Mouse (Mus musculus) left cerebral cortex, postnatal 25 days (tissue): ENCODE measurements around the gene Ptpn6. TPM values are rescaled to one million over a fixed set of nuclear protein-coding genes. Genes with fewer than 3 reads are reported as not detected.
"Not testable (repeated sequence)": the region's sequence is repeated elsewhere in the genome, so short reads cannot be mapped to it uniquely, and the experiment has no call there.

Source experiments
- DNase-seq, 2 experiments: peaks; one replicate each; pipeline ENCODE4 v3.0.0; 2022; ENCODE audit warnings: low spot score in 2 of 2, mixed read lengths in 1 of 2
- intact Hi-C: fragments of 180-260 bp; cut with DNase I; formaldehyde crosslinking; loops from one replicate; pipeline ENCODE4 v1.15.1; 2025
- total RNA-seq, 2 experiments: library from RNA; stranded (reverse); gene quantifications; 2 replicates each; pipeline ENCODE4 v1.2.3; 2021

Gene Ptpn6
- total RNA-seq, 2 experiments from 2014 or later: 3.1 to 4.5 TPM

DNA sequence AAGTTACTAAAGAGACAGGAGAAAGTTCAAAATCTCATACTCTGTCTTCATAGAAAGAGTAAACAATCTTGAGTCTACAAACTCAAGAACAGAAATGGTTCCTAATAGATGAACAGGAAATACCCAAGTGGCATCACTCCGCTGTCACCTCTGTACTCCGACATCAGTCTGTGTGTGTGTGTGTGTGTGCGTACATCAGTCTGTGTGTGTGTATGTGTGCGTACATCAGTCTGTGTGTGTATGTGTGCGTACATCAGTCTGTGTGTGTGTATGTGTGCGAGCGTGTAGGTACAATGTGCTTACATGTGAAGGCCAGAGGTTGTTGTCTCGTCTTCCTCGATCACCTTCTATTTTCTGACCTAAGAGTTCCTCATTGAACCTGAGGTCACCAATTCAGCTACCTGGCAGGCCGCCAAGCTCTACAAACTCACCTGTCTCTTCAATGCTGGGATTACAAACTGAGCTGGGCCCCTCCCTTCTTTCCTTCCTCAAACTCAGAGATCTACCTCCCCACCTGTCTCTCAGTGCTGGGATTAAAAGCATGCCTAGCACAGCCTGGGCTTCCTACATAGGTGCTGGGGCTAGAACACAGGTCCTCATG is 30.1 kb downstream of the Ptpn6 start:
- no peak for DNase-seq
- intact Hi-C loops: no loop called here

GRCm38 (mm10) chr6:124706061-124706627 is 32.4 kb downstream of the Ptpn6 start:
- no peak for DNase-seq
- intact Hi-C loops: no loop called here

- no peak for DNase-seq
- intact Hi-C loops: loop anchor here (5.0 kb wide), 1 partner anchor 42 kb away; the partner anchor contains the start of gene Lpcat3
These were observed 34.1 kb downstream of the Ptpn6 start for GRCm38 (mm10) chr6:124704417-124704816.

DNA sequence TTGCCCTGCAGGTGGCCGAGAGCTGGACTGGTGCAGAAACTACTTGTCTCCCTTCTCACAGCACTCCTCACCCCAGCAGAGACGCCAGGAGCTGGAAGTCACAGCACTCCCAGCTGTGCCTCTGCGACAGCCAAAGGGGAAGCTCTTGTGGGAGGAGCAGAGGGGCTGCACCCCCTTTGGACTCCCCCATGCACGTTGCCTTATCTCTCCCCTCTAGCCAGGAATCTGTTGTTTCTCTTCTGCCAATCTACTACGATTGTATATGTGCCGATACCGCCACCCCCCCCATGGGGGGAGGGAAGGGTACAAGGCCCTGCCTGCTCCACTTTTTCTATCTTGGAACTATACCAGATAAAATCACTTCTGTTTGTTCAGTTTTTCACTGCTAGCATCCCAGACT is 34.7 kb downstream of the Ptpn6 start:
- DNase-seq: no peak

DNA sequence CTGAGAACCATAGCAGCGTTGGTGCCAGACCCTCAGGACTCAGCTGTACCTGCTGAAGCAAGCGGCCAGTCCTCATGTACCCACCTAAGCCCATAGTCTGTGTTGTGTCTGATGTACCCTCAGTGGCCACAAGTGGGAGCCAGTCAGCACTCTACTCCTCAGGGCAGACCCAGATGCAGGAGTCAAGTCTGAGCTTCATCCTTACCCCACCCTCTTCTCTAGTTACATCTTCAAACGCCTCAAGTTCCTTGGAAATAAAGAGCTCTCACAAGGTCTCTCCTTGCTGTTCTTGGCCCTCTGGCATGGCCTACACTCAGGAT is 35.8 kb downstream of the Ptpn6 start:
- DNase-seq: peak; percentile 66 to 75
- intact Hi-C loops: loop anchor here (5.0 kb wide), 1 partner anchor 40 kb away; the partner anchor contains the start of gene Lpcat3

More for the DNA sequence above, 34.7 kb downstream of the Ptpn6 start:
- intact Hi-C loops: loop anchor here (5.0 kb wide), 1 partner anchor 41 kb away; the partner anchor contains the start of gene Lpcat3

DNA sequence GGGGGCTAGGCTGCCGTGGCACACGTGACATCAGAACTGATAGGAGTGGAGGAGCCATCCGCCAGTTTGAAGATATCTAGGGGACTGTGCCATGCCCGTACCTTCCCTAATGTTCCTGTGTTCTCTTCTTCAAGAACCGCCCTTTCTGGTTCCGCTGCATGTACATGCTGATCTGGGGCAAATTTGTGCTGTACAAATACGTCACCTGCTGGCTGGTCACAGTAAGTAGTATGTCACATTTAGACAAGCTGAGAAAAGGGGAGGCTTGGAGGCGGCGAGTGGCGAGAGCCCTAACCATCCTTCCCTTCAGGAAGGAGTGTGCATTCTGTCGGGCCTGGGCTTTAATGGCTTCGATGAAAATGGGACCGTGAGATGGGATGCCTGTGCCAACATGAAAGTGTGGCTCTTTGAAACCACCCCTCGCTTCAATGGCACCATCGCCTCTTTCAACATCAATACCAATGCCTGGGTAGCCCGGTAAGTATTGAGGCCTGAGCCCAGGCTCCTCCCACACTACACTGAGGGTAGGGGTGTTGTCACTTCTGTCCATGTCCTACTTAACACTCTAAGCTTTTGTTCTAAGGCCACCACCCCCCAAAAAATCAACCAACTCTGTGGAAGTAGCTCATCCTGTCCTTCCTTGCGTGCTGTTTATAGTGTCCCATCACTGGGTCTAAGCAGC is 36.3 kb downstream of the Ptpn6 start:
- no peak for DNase-seq
- intact Hi-C loops: loop anchor here (5.0 kb wide), 1 partner anchor 40 kb away; the partner anchor contains the start of gene Lpcat3

DNA sequence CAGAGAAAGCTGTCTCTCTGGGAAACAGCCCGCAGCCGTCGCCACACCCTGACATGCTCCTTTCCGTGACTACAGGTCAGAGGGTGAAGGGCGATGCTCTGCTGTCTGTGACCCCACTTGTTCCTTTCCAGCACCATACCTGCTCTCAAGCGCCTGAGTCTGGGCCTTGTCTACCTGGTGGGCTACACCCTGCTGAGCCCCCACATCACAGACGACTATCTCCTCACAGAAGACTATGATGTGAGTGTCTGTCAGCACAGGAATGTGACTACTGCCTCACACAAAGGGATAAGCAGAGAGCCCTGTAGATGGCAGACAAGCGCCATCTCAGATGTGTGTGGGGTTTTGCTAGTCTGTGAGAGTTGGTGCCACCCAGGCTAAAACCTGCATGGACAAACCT is 37.2 kb downstream of the Ptpn6 start:
- intact Hi-C loops: loop anchor here (5.0 kb wide), 1 partner anchor 39 kb away; the partner anchor contains the start of gene Lpcat3
- DNase-seq: no peak

- DNase-seq: peak in 1 of 2 experiments; percentile 79
- intact Hi-C loops: loop anchor here (5.0 kb wide), 1 partner anchor 38 kb away; the partner anchor contains the start of gene Lpcat3
These were observed 38.4 kb downstream of the Ptpn6 start for GRCm38 (mm10) chr6:124699962-124700610.

DNA sequence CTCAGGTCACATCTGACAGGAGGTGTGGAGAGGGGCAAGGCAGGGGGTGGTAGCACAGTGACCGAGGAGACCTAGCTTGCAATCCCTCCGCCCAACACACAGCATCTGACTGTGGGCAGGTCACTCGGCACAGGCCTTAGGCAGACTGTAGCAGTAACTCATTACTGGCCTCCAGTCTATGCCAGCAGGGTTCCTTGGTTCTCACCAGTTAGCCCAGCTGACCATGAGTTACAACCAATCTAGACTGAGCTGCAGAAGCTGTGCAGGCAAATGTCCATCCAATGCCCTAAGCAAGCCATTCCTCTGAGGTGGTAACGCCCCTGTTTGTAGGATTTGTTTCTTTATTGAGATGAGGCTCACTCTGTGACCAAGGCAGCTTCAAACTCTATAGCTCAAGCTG is 39.1 kb downstream of the Ptpn6 start:
- intact Hi-C loops: no loop called here

DNA sequence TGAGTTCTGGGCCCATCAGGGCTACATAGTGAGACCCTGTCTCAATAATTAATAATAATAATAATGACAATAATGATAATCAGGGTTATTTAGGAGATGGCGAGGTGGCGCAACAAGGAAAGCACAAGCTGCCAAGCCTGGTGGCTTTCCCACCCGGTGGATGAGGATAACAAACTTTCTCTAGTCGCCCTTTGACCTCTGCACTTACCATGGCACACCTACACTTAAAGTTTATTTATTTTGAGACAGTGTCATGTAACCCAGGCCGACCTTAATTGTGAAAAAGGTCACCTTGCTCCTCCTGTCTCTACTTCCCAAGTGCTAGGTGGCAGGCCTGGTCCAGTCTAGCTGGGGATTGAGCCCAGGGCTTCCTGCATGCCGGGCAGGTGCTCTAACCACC is 39.8 kb downstream of the Ptpn6 start:
- no peak for DNase-seq
- intact Hi-C loops: no loop called here

More for the DNA sequence above, 39.1 kb downstream of the Ptpn6 start:
- no peak for DNase-seq

DNA sequence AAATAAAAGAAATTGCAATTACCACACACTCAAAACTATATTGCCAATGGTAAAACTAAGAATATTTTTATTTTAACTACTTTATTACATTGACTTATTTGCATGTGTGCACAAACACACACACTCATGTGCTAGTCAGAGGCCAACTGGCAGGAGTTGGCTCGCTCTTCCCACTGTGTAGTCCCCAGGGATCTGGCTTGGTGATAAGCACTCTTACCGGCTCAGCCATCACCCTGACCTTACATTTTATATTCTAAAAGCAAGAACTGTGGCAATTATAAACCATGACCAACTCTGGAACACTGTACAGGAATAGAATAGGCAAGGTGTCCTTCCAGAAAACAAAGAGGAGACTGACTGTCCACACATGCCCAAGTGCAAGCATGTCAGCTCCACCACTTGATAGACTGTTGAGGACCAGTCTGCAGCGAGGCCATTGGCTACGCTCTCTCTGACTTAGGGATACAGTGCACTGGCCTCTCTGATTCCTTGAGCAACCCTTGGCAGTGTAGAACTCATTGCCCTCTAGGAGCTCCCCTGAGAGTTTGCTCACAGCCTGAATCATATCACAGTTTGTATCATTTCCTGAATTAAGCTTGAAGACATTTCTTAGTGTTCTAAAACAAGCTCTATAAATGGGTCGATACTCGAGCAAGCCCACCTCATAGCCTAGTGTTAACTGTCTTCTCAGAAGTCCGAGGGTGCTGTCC is 41.9 kb downstream of the Ptpn6 start:
- no peak for DNase-seq
- intact Hi-C loops: no loop called here

DNA sequence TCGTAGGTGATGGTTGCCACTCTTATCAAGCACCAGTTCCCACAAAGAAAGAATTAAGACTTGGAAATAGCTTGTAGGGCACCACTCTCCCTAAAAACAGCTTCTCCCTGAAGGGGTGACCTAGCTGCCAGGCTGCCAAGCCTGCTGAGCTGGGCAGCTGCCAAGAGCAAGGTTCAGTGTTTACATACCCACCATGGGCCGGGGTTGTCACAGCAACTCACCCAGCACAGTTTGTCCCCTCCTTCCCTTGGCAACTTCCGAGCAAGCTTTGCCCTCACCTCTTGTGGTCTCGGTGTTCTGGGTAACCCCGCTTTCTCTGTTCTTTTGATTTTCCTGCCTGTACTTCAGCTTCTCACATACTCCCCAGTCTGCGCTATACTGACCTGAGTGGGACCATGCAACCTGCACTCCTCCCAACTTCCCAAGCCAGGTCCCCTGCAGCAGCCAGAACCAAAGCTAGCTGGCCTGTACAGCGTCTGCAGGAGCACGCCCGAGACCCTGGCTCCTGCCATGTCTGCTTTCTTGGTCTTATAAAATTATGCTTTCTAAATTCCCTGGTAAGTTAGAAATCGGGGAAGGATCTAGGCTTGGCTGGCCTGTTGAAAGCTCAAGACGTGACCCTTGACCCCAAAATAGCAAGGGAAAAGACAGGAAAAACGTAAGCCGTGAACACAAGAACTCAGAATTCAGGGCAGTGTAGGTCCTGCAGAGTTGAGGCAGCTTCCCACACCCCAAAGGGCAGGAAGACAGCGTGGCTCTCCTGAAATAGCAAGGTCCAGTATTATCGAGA is 44.2 kb downstream of the Ptpn6 start:
- DNase-seq: peak; percentile 53 to 57
- intact Hi-C loops: no loop called here

DNA sequence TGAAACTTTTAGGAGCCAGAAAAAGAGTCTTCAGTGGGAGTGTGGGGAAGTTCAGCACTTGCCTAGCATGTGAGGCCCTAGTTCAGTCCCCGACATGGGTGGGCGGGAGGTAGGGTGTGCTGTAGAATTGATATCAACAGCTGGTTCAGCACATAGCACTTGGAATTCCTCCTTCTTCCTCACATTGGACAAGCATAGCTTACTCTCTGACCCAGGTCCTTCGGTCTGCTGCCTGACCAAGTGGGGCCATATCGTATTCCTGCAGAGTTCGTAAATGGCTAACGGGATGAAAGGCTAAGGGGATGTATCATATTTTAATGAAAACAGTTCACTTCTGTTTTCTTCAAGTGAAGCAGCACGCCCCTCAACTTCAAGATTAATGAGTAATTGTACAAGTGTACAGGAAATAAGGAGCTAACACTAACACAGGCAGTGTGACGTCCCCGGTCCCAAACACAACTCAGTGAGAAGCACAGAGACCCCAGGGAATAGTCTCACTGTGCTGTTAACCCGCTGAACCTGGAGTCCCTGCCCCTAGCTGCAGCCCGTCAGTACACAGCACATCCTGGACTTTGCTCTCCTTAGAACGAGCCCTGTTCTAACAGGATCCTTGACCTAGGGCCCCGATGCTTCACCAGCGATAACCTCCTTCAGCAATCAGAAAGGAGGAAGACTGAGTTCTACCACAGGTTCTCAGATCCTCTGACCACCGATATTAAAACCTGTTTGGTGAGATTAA is 45.1 kb downstream of the Ptpn6 start:
- DNase-seq: no peak
- intact Hi-C loops: no loop called here

DNA sequence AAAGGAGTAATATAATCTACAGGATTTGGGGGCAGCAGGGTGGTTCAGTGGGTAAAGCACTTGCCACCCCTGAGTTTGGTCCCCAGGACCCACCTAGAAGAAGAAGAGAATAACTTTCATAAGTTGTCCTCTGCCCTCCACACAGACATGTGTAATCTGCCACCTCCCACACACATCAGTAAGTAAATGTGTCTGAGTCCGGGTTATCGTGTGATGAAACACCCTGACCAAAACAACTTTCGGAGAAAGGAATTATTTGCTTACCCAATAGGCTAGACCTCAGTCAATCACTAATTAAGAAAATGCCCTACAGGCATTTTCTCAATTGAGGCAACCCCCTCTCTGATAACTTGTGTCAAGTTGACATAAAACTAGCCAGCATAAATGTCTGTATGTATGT is 48.0 kb downstream of the Ptpn6 start:
- intact Hi-C loops: no loop called here
- no peak for DNase-seq

DNA sequence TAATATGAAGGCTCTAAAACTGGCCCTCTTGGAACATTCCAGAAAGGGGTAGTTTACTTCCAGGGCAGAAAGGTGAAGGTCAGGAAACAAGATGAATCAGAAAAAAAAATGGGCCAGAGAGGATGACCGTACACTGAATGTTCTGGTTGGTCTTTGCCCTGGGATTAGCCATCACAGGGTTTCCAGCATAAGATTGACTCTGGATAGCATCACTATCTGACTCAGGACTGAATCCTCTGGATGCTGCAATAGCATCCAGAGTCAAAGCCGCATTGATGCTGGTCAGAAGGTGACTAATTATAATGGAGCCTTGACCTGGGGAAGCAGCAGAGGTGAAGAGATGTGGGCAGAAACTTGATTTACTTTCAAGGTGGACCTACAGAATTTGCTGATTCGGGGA is 49.5 kb downstream of the Ptpn6 start:
- intact Hi-C loops: no loop called here
- no peak for DNase-seq

DNA sequence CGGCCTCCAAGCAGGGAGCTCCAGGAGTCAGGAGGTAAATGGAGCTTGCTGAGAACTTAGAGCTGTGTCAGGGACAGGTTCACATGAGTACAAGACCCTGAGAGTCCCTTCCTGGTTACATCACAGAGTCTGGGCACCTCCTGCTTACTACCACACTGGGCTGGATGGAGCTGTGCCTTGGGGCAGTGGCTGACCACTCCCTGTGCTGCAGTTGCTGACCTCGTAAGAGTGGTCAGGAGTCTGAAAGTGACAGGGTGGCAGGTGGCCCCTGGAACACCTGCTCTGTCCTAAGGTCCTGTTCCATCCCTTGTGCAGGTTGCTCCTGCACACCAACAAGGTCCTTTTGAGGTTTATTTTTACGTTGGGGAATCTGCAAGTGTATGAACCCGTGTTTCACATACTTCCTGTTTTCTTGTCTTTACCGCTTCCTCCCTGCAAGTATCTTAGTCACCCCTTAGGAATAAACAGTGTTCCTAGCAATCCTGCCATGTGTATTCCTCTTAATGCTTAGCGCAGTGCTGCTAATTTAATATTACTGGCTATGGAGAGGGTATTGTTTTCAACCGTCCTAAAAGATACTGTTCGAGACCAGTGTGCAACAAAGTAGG is 50.3 kb downstream of the Ptpn6 start:
- intact Hi-C loops: no loop called here
- DNase-seq: no peak

DNA sequence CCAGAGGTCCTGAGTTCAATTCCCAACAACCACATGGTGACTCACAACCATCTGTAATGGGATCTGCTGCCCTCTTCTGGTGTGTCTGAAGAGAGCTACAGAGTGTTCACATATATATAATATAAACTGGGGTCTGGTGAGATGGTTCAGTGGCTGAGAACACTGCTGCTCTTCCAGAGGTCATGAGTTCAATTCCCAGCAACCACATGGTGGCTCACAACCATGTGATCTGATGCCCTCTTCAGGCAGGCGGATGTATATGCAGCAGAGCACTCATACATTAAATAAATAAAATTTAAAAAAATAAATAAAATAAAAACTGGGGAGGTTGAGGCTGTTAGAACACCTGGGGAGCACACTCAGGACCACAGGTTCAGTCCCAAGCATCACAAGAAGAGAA is 51.9 kb downstream of the Ptpn6 start:
- intact Hi-C loops, DNase-seq: not testable (repeated sequence)
